Mouse (Mus musculus): ENCODE data around the gene Actr6.

DNA sequence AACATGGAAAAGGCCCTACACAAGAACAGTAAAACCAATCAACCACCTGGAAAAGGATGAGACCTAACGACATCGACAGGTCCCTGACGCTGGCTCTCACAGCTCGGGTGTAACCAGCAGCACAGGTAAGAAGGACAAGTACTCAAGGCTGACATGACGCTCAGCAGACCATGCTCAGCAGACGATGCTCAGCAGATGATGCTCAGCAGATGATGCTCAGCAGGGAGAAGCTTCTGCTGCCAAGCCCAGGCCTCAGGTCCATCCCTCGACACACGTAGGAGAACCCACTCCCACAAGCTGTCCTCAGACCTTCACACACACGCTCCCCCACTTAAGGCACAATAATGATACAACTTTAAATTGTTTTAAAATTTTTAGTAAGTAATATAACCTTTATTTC lies 66.4 kb downstream of the Actr6 start:
- TF ChIP-seq POLR2A (IDR thresholded peaks at IDR 0.05; ENCODE audit: extremely low read depth, insufficient read depth, low read length) (no peak), CTCF (IDR thresholded peaks at IDR 0.05; ENCODE audit: low read depth, low read length) (no peak)

Measured in liver, adult 2 months (tissue).